Comparison of ENCODE assay signal across 26 mouse cellular contexts in the genomic region with DNA sequence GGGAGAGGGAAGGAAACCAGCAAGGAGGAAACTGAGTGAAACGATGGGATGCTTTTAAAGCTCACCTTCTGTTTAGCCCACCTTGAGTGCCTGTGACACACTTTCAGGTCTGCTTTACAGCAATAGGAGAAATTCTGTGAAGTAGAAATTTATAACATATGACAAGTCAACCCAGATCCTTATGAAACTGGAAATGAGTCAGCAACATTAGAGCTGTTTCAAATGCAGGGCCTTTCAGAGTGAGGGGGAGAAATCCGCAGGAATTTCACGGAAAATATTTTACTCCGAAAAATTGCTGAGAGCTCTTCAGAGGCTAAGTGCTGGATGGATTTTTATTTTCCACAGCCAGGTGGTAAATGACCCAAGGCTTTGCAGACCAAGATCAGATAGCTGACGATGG.
DNase-seq lines count a peak whose midpoint lies in the region; ATAC-seq and TF ChIP-seq lines count a peak whose summit lies in the region.
"Had no signal": no experiment of that assay in that cellular context is flagged by ENCODE, and none has a peak within 500 bp of the region (broad histone marks: within the 10 kb centered on the region; RNA-seq: fewer than 3 reads in every experiment).

No protein-coding gene starts in this region.

- peak; percentile 88 for ATAC-seq in frontal cortex, adult (ENCODE audit: low TSS enrichment)
- ATAC-seq: CD4-positive, CD25-positive, alpha-beta regulatory T cell, adult 4 months; forebrain, embryonic 15.5 days; hindbrain, embryonic 16.5 days; intestine, embryonic 15.5 days had no signal

- 0 out of 2 replicates have a peak overlapping the region, but pooled peaks have one; percentile 26 for H3K27ac ChIP-seq in embryonic fibroblast, embryonic 13.5 days (ENCODE audit: insufficient read depth, low read length)
- H3K27ac ChIP-seq: embryonic facial prominence, embryonic 13.5 days; forebrain, embryonic 12.5 days; forebrain, embryonic 15.5 days; gastrocnemius, adult 2 months; hindbrain, embryonic 10.5 days; hindbrain, embryonic 13.5 days; intestine, embryonic 15.5 days had no signal

- no peak for TF ChIP-seq POLR2A in embryonic fibroblast, embryonic 13.5 days (IDR thresholded peaks at IDR 0.05; ENCODE audit: low read depth, low read length)

- no peak overlapping the region for H3K4me3 ChIP-seq in embryonic fibroblast, embryonic 13.5 days (ENCODE audit: insufficient read depth, low read length)
- H3K4me3 ChIP-seq: embryonic facial prominence, embryonic 13.5 days; forebrain, embryonic 12.5 days; forebrain, embryonic 15.5 days; gastrocnemius, adult 2 months; hindbrain, embryonic 10.5 days; hindbrain, embryonic 13.5 days; intestine, embryonic 15.5 days had no signal

- DNase-seq in frontal cortex, postnatal 25 days (ENCODE audit: low spot score in 2 of 2): no peak
- peak; percentile 29 for DNase-seq in right cerebral cortex, adult 18-20 months
- no peak for DNase-seq in right cerebral cortex, postnatal 25 days
- peak; percentile 38 for DNase-seq in telencephalon, adult 2 months (ENCODE audit: low read depth, low spot score)
- DNase-seq in gastrocnemius, adult 18-20 months (ENCODE audit: low spot score): no peak
- DNase-seq in neural tube, embryonic 10.5 days (ENCODE audit: extremely low spot score, low spot score): no peak
- DNase-seq: adrenal gland, postnatal 10 days; adrenal gland, postnatal 36 days; cerebellum, adult 11 months; cerebellum, adult 2 months; cerebellum, adult 9-11 months; cerebellum, postnatal 25 days; gastrocnemius, adult 2 months; gastrocnemius, postnatal 14 days; heart, adult 11 months; kidney, adult 11 months had no signal

- TF ChIP-seq CTCF in embryonic fibroblast, embryonic 13.5 days (IDR thresholded peaks at IDR 0.05; ENCODE audit: borderline replicate concordance, insufficient read depth, low read length): no peak

- H3K4me1 ChIP-seq in embryonic fibroblast, embryonic 13.5 days (ENCODE audit: control insufficient read depth, insufficient read depth, low read length): no peaks in the 10 kb centered on the region
- H3K4me1 ChIP-seq: embryonic facial prominence, embryonic 13.5 days; forebrain, embryonic 12.5 days; forebrain, embryonic 15.5 days; hindbrain, embryonic 10.5 days; hindbrain, embryonic 13.5 days; intestine, embryonic 15.5 days had no signal

Comparison
In these comparisons a context has a peak if more than half of its experiments do, and no peak if none do; other contexts are left out.
1. DNase-seq: peak in right cerebral cortex, adult 18-20 months (single experiment) and telencephalon, adult 2 months (single experiment); none in frontal cortex, postnatal 25 days (0 of 2), right cerebral cortex, postnatal 25 days (single experiment), gastrocnemius, adult 18-20 months (single experiment) and neural tube, embryonic 10.5 days (single experiment).